Mouse (Mus musculus): Measurements from ENCODE around the gene Mrps11. TPM values are rescaled to one million over a fixed set of nuclear protein-coding genes. Genes with fewer than 3 reads are reported as not detected.

Mrps11 gene
- total and polyA plus RNA-seq, 2 experiments from 2014 or later, result 56.7 to 78.5 TPM

DNA sequence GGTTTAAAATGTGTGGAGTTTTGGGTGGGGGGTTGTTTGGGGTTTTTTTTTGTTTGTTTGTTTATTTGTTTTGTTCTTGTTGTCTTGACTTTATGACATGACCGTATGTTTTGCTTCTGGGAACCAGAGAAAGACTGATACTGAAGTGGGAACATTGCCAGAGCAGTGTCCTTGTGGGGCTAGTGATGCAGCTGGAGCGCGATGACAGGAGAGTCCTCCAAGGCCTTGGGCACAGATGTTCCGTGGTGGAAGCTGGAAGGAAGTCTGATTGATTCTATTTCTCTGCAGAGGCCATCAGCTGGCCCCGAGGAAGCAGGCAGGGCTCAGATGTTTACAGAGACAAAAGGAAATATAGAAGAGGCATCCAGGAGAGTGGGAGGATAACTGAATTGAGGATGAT lies 3.0 kb downstream of the Mrps11 start:
- ATAC-seq (ENCODE audit: insufficient read depth, low read depth), result no peak
- no peak overlapping the region for H3K4me3 ChIP-seq (ENCODE audit: low read depth, low read length)
- no peak for DNase-seq (ENCODE audit: low spot score)
- H3K9ac ChIP-seq (replicated peaks; ENCODE audit: low read depth, low read length), result no peak overlapping the region
- 41% methylated on average over 5 of the region's 5 CpGs for WGBS
- H3K9me3 ChIP-seq (replicated peaks; ENCODE audit: control insufficient read depth, low read length), result no peaks in the 10 kb centered on the region
- TF ChIP-seq EP300 (IDR thresholded peaks at IDR 0.05; ENCODE audit: low read depth) (no peak), CTCF (IDR thresholded peaks at IDR 0.05; ENCODE audit: low read depth) (no peak)
- H3K4me2 ChIP-seq (ENCODE audit: low read depth, low read length), result no peak overlapping the region
- peaks cover 9% of the 10 kb centered on the region for H3K4me1 ChIP-seq (ENCODE audit: control insufficient read depth, insufficient read depth)
- H3K27me3 ChIP-seq (ENCODE audit: control insufficient read depth, insufficient read depth, low read length), result no peaks in the 10 kb centered on the region
- H3K27ac ChIP-seq (ENCODE audit: low read depth), result no peak overlapping the region
- peaks cover 30% of the 10 kb centered on the region for H3K36me3 ChIP-seq (replicated peaks; ENCODE audit: control insufficient read depth, insufficient read depth, low read length)

DNA sequence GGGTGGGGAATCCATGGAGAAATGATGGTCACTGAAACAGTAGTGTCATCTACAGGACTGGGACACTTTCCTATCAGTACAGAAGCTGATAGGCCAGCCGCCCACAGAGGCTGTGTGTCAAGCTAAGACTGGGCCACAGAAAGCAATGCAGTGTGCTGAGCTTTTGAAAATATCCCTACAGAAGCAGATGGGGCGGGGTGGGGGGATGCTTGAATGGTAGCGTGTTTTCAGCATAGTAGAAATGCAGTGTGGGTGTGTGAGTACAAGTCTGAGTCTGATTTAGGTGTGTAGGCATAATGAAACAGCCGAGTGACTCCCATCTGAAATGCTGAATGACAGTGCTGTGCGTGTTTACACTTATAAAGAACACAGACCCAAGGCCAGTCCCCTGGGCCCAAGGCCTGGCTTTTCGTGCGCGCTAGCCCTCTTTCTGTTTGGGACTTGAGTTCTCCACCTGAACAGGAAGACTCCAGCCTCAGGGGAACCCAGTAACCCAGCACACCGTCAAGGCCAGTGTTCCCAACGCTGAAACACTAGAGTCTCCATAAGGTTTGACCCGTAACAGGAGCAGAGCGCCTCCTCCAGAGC lies 5.0 kb downstream of the Mrps11 start:
- DNase-seq (ENCODE audit: low spot score) (no peak), ATAC-seq (ENCODE audit: insufficient read depth, low read depth) (no peak)

DNA sequence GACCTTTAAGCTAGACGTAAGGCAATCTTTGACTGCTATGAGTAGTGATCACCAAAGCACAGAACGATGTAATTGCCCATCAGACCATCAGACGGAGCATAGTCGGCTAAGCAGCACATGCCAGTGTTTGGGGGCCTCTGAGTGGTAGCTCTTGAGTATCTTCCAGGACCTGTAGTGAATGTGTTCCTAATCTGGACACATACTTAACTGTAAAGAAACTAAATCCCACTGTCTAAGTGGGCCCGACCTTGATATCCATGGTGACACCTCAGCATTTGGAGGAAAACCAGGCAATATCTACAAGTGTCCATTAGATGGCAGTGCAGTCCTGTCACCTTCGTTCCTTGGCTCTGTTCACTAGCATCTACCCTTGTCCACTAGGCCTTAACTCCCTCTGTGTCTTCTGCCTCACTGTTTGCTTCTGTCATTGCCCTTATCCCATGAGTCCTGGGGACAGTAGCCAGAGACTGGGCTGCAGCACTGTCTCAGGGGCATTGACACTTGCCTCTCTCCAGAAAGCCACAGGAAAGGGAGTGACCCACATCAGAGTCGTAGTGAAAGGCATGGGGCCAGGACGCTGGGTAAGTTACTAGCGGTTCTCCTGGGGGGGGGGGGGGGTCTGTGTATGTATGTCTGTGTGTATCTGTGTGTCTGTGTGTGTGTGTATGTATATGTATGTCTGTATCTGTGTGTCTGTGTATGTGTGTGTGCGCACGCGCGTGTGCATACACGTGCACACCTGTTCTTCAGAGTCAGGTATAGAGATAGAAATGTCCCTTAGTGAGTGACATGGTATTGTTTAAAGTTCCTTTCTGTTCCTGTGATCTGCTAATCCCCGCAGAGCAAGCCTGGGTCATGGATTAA lies 8.7 kb downstream of the Mrps11 start:
- Histone ChIP-seq H3K27ac (ENCODE audit: low read depth) (no peak overlapping the region), H3K9ac (replicated peaks; ENCODE audit: low read depth, low read length) (no peak overlapping the region), H3K4me3 (ENCODE audit: low read depth, low read length) (no peak overlapping the region), H3K4me2 (ENCODE audit: low read depth, low read length) (no peak overlapping the region), H3K9me3 (replicated peaks; ENCODE audit: control insufficient read depth, low read length) (no peaks in the 10 kb centered on the region), H3K36me3 (replicated peaks; ENCODE audit: control insufficient read depth, insufficient read depth, low read length) (peaks cover 40% of the 10 kb centered on the region), H3K4me1 (ENCODE audit: control insufficient read depth, insufficient read depth) (peaks cover 14% of the 10 kb centered on the region), H3K27me3 (ENCODE audit: control insufficient read depth, insufficient read depth, low read length) (no peaks in the 10 kb centered on the region)
- WGBS, result 78% methylated on average over 15 of the region's 15 CpGs
- ATAC-seq (ENCODE audit: insufficient read depth, low read depth) (peak; percentile 65), DNase-seq (ENCODE audit: low spot score) (peak; percentile 81)
- TF ChIP-seq CTCF (IDR thresholded peaks at IDR 0.05; ENCODE audit: low read depth) (peak; percentile 92), EP300 (IDR thresholded peaks at IDR 0.05; ENCODE audit: low read depth) (no peak)

More for the DNA sequence above, 5.0 kb downstream of the Mrps11 start:
- peaks cover 3% of the 10 kb centered on the region; the same call in 1 of the 2 replicates for H3K4me1 ChIP-seq (ENCODE audit: control insufficient read depth, insufficient read depth)
- no peak overlapping the region for H3K4me2 ChIP-seq (ENCODE audit: low read depth, low read length)
- H3K9me3 ChIP-seq (replicated peaks; ENCODE audit: control insufficient read depth, low read length), result no peaks in the 10 kb centered on the region
- no peaks in the 10 kb centered on the region for H3K27me3 ChIP-seq (ENCODE audit: control insufficient read depth, insufficient read depth, low read length)
- TF ChIP-seq EP300 (IDR thresholded peaks at IDR 0.05; ENCODE audit: low read depth) (no peak), CTCF (IDR thresholded peaks at IDR 0.05; ENCODE audit: low read depth) (no peak)
- no peak overlapping the region for H3K4me3 ChIP-seq (ENCODE audit: low read depth, low read length)
- no peak overlapping the region for H3K9ac ChIP-seq (replicated peaks; ENCODE audit: low read depth, low read length)
- no peak overlapping the region for H3K27ac ChIP-seq (ENCODE audit: low read depth)
- WGBS, result 82% methylated on average over 12 of the region's 12 CpGs
- peaks cover 42% of the 10 kb centered on the region for H3K36me3 ChIP-seq (replicated peaks; ENCODE audit: control insufficient read depth, insufficient read depth, low read length)

DNA sequence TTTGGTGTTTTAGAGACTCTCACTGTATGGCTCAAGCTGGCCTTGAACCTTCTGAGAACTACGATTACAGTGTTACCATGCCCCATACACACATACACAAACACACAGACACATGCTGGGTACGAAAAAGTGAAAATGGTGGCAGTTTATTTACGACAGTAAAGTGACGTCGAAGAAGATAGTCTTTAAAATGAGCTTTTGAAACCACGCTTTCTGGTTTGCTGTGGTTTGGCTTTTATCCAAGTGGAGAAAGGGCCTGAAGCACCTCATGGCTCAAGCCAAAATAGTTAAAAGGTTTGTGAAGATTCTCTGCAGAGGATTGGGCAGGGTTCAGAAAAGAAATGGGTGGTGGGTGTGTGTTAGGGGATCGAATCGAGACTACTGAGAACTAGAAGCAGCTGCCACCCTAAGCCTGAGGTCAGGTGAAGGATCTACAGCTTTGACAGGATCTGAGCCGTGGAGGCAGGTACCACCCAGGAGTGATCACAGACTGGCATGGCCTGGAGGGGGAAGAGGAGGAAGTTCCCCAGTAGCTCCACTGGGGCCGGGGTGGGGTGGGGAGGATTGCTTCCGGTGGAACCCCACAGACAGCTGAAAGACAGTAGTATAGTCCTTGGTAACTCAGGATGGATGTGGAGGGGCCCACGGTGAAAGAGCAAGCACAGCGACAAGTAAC lies 11.1 kb downstream of the Mrps11 start:
- TF ChIP-seq CTCF (IDR thresholded peaks at IDR 0.05; ENCODE audit: low read depth) (no peak), EP300 (IDR thresholded peaks at IDR 0.05; ENCODE audit: low read depth) (no peak)
- DNase-seq (ENCODE audit: low spot score) (no peak), ATAC-seq (ENCODE audit: insufficient read depth, low read depth) (no peak)
- H3K4me2 ChIP-seq (ENCODE audit: low read depth, low read length), result peak overlapping the region; percentile 19; the same call in 1 of the 2 replicates
- H3K9ac ChIP-seq (replicated peaks; ENCODE audit: low read depth, low read length), result no peak overlapping the region
- H3K9me3 ChIP-seq (replicated peaks; ENCODE audit: control insufficient read depth, low read length), result no peaks in the 10 kb centered on the region
- H3K27ac ChIP-seq (ENCODE audit: low read depth), result peak overlapping the region; percentile 61; the same call in 1 of the 2 replicates
- no peak overlapping the region for H3K4me3 ChIP-seq (ENCODE audit: low read depth, low read length)
- peaks cover 14% of the 10 kb centered on the region for H3K4me1 ChIP-seq (ENCODE audit: control insufficient read depth, insufficient read depth)
- 65% methylated on average over 13 of the region's 13 CpGs for WGBS
- no peaks in the 10 kb centered on the region for H3K27me3 ChIP-seq (ENCODE audit: control insufficient read depth, insufficient read depth, low read length)
- peaks cover 32% of the 10 kb centered on the region for H3K36me3 ChIP-seq (replicated peaks; ENCODE audit: control insufficient read depth, insufficient read depth, low read length)

DNA sequence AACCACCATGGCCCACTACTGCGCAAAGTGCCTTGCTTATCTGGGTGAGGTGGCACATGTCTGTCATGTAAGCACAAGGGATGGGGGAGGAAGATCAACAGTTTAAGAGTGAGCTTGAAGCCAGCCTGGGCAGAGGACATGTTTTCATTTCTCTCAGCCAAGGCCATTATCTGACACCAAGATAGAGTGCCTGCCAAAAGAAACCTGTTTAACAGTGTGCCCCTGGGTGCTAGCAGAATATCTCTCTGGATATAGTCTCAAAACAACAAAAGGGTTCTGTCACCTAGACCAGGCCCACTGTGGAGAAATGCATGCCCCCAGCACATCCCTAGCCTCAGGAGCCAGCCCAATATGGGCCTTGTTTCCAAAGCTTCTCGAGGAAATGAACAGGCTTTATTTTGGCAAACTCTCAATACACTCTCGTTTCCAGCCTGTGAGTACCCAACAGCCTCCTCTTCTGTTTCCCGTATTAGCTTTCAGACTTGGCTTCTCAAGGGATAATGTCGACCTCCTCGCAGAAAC lies 11.7 kb downstream of the Mrps11 start:
- ATAC-seq (ENCODE audit: insufficient read depth, low read depth), result peak; percentile 31
- Histone ChIP-seq H3K36me3 (replicated peaks; ENCODE audit: control insufficient read depth, insufficient read depth, low read length) (peaks cover 26% of the 10 kb centered on the region), H3K27me3 (ENCODE audit: control insufficient read depth, insufficient read depth, low read length) (no peaks in the 10 kb centered on the region), H3K4me3 (ENCODE audit: low read depth, low read length) (no peak overlapping the region), H3K9me3 (replicated peaks; ENCODE audit: control insufficient read depth, low read length) (no peaks in the 10 kb centered on the region), H3K9ac (replicated peaks; ENCODE audit: low read depth, low read length) (no peak overlapping the region), H3K4me1 (ENCODE audit: control insufficient read depth, insufficient read depth) (peaks cover 14% of the 10 kb centered on the region), H3K4me2 (ENCODE audit: low read depth, low read length) (peak overlapping the region; percentile 19; the same call in 1 of the 2 replicates), H3K27ac (ENCODE audit: low read depth) (peak overlapping the region; percentile 61)
- 19% methylated on average over 6 of the region's 6 CpGs for WGBS
- no peak for TF ChIP-seq CTCF (IDR thresholded peaks at IDR 0.05; ENCODE audit: low read depth)
- no peak; the same call in 1 of the 2 replicates for TF ChIP-seq EP300 (IDR thresholded peaks at IDR 0.05; ENCODE audit: low read depth)
- DNase-seq (ENCODE audit: low spot score), result peak; percentile 44
